Mouse (Mus musculus) ES-E14 (cell line): Measurements from ENCODE around the gene Abl1. TPM values are rescaled to one million over a fixed set of nuclear protein-coding genes. Genes with fewer than 3 reads are reported as not detected.
A peak's percentile ranks its signal among the peaks of the same experiment; 100 is the strongest.

ENCODE experiments used
- DNase-seq: peaks from one replicate; pipeline ENCODE4 v3.0.0-alpha.2; 2013; ENCODE audit warnings: low read depth, low spot score
- H3K27ac ChIP-seq: 2 replicates; pipeline ENCODE4 v1.5.1; 2012; ENCODE audit warnings: low read depth, mild to moderate bottlenecking, low read length, moderate library complexity, mixed read lengths; ENCODE audit not compliant: poor library complexity, insufficient read depth, severe bottlenecking
- H3K36me3 ChIP-seq: 2 replicates; pipeline ENCODE4 v1.6.1; 2012; ENCODE audit warnings: mild to moderate bottlenecking, low read length, moderate library complexity, mixed read lengths; ENCODE audit not compliant: control insufficient read depth, poor library complexity, insufficient read depth, severe bottlenecking
- H3K4me1 ChIP-seq, 2 experiments: fragments of 150-350 bp in 1 of 2; sonication (generic) in 1 of 2; 2 replicates each; pipeline ENCODE4 v1.6.1; 2012; ENCODE audit warnings: low read length in 2 of 2, mild to moderate bottlenecking in 1 of 2, mixed read lengths in 1 of 2; ENCODE audit not compliant: control insufficient read depth in 2 of 2, insufficient read depth in 2 of 2, poor library complexity in 1 of 2
- H3K4me3 ChIP-seq, 2 experiments: fragments of 150-350 bp in 1 of 2; sonication (generic) in 1 of 2; 2 replicates each; pipeline ENCODE4 v1.5.1; 2012; ENCODE audit warnings: low read length in 2 of 2, low read depth in 1 of 2, mild to moderate bottlenecking in 1 of 2, mixed read lengths in 1 of 2; ENCODE audit not compliant: insufficient read depth in 1 of 2, poor library complexity in 1 of 2, severe bottlenecking in 1 of 2
- H3K9ac ChIP-seq: 2 replicates; pipeline ENCODE4 v1.6.1; 2012; ENCODE audit warnings: low read depth, mild to moderate bottlenecking, low read length, mixed read lengths; ENCODE audit not compliant: poor library complexity, insufficient read depth, severe bottlenecking
- H3K9me3 ChIP-seq: fragments of 150-350 bp; sonication (generic); 2 replicates; pipeline ENCODE4 v1.6.1; 2012; ENCODE audit warnings: low read depth, mild to moderate bottlenecking, low read length; ENCODE audit not compliant: control insufficient read depth, insufficient read depth
- CHD2 ChIP-seq: IDR thresholded peaks from 2 replicates; pipeline ENCODE4 v1.6.1; 2014; ENCODE audit warnings: mild to moderate bottlenecking, low read depth, low read length, inconsistent platforms
- HCFC1 ChIP-seq: IDR thresholded peaks from 2 replicates; pipeline ENCODE4 v1.6.1; 2012; ENCODE audit warnings: low read length, inconsistent platforms, borderline replicate concordance; ENCODE audit not compliant: insufficient read depth
- MAFK ChIP-seq: IDR thresholded peaks from 2 replicates; pipeline ENCODE4 v1.6.1; 2014; ENCODE audit warnings: mild to moderate bottlenecking, low read depth, low read length, inconsistent platforms; ENCODE audit not compliant: insufficient read depth
- ZC3H11A ChIP-seq: IDR thresholded peaks from 2 replicates; pipeline ENCODE4 v1.6.1; 2012; ENCODE audit warnings: low read depth, mild to moderate bottlenecking, inconsistent platforms, low read length, borderline replicate concordance
- ZNF384 ChIP-seq: IDR thresholded peaks from 2 replicates; pipeline ENCODE4 v1.6.1; 2012; ENCODE audit warnings: low read depth, low read length, inconsistent platforms
- in situ Hi-C, 2 experiments: fragments of 600-800 bp; cut with MboI; formaldehyde crosslinking; loops; one replicate each; pipeline ENCODE4 v1.15.1; 2025; ENCODE audit warnings: low sequenced_read_pairs in 2 of 2, inconsistent platforms in 1 of 2; ENCODE audit not compliant: unreplicated experiment in 2 of 2
- total RNA-seq: library from RNA; depleted of rRNA; stranded (reverse); fragments of 300-350 nt; gene quantifications from 2 replicates; pipeline ENCODE4 v1.2.3, GENCODE M21; 2012

The Abl1 gene
- total RNA-seq, 1 experiment: 41.9 TPM

GRCm38 (mm10) chr2:31719944-31720343 lies 31.8 kb downstream of the Abl1 start:
- Histone ChIP-seq H3K27ac (no peak overlapping the region), H3K4me1 (0 out of 4 replicates have a peak, but pooled peaks cover 0 to 2% of the 10 kb centered on the region in 2 experiments), H3K36me3 (no peaks in the 10 kb centered on the region), H3K9me3 (no peaks in the 10 kb centered on the region), H3K9ac (no peak overlapping the region), H3K4me3 (no peak overlapping the region)
- TF ChIP-seq ZC3H11A: no peak
- in situ Hi-C loops: no loop called here
- DNase-seq: no peak

GRCm38 (mm10) chr2:31720783-31721182 lies 32.6 kb downstream of the Abl1 start:
- Histone ChIP-seq H3K9ac (no peak overlapping the region), H3K4me1 (0 out of 4 replicates have a peak, but pooled peaks cover 0 to 2% of the 10 kb centered on the region in 2 experiments), H3K27ac (no peak overlapping the region), H3K36me3 (no peaks in the 10 kb centered on the region), H3K4me3 (no peak overlapping the region), H3K9me3 (no peaks in the 10 kb centered on the region)
- TF ChIP-seq CHD2: no peak
- TF ChIP-seq HCFC1: no peak
- TF ChIP-seq MAFK: no peak
- TF ChIP-seq ZNF384: no peak
- peak; percentile 29 for DNase-seq
- in situ Hi-C loops: no loop called here

GRCm38 (mm10) chr2:31724730-31725490 lies 36.7 kb downstream of the Abl1 start:
- Histone ChIP-seq H3K27ac (peak overlapping the region; percentile 8; the same call in 1 of the 2 replicates), H3K4me1 (0 out of 4 replicates have a peak, but pooled peaks cover 0 to 2% of the 10 kb centered on the region in 2 experiments), H3K36me3 (no peaks in the 10 kb centered on the region), H3K9me3 (no peaks in the 10 kb centered on the region), H3K9ac (no peak overlapping the region), H3K4me3 (no peak overlapping the region)
- DNase-seq: no peak
- TF ChIP-seq CHD2 (no peak), ZNF384 (no peak), ZC3H11A (no peak), MAFK (no peak), HCFC1 (no peak)
- in situ Hi-C loops: no loop called here

- Histone ChIP-seq H3K27ac (no peak overlapping the region), H3K9ac (no peak overlapping the region), H3K9me3 (no peaks in the 10 kb centered on the region), H3K4me1 (0 out of 4 replicates have a peak, but pooled peaks cover 0 to 2% of the 10 kb centered on the region in 2 experiments), H3K4me3 (no peak overlapping the region), H3K36me3 (no peaks in the 10 kb centered on the region)
- no peak for TF ChIP-seq HCFC1
- no peak for TF ChIP-seq ZNF384
- no peak for TF ChIP-seq MAFK
- no peak for TF ChIP-seq ZC3H11A
- no peak for TF ChIP-seq CHD2
- DNase-seq: no peak
- in situ Hi-C loops: no loop called here
Observed at GRCm38 (mm10) chr2:31727576-31728277, 39.6 kb downstream of the Abl1 start.
